Mouse (Mus musculus): ENCODE measurements around the gene Apol9a.
A peak's percentile ranks its signal among the peaks of the same experiment; 100 is the strongest.
"Not testable (repeated sequence)": the region's sequence is repeated elsewhere in the genome, so short reads cannot be mapped to it uniquely, and the experiment has no call there.

The Apol9a gene

DNA sequence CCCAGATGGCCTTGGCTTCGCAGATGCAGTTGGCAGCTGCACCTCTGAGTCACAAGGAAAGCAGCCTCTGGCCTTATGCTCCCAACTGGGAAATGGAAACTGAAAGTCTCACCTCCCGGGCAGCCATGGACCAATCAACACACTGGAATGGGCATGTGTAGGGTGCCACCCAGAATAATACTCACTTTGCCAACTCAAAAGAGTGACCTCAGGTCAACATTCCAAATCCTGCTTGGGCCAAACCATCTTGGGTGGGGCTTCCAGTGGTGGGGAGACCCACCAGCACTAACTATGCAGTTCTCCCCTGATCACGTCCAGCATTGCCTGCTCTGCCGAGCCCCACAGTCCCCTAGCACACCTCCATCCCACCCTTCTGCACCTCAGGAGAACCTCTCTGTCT lies at the start of gene Apol9a:
TSS of gene Apol9a (minus strand) at position 101 of the 400 bp plus-strand sequence.
- DNase-seq = not testable (repeated sequence)

DNA sequence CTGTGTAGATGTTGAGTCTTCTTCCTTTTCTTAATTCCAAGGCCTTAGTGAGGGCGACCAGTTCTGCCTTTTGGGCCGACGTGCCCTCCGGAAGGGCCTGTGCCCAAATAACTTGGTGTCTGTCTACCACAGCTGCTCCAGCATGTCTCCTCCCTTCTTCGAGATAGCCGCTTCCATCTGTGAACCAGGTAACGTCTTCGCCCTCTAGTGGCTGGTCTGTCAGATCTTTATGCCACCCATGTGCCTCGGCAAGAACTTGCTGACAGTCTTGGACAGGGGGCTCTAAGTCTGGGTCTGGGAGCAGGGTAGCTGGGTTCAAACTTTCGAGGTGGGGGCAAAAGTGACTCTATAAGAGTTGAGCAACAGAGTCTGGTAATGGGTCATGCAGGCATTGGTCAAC lies 39.0 kb upstream of the Apol9a start:
- peak; percentile 1 for DNase-seq

DNA sequence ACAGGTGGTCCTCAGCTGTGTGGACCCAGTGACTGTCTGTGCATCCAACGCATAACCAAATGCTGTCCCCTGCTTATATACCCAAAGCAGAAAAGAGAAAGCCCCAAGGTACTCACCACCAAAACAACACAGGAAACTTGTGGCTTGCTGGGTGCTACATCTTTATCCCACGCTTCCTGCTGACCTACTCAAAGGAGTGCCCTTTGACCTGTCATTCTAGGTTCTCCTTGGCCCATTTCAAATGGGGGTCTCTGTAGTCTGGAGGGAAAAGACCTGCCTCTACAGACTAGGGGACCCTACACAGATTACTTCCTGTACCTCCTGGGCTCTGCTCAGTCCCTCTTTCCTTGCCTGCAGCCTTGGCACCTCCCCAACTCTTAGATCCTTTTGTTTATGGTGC lies 36.5 kb upstream of the Apol9a start, which contains the start of gene Apol7b:
TSS of gene Apol7b (minus strand) at position 101 of the 400 bp plus-strand sequence.
- not testable (repeated sequence) for DNase-seq

DNA sequence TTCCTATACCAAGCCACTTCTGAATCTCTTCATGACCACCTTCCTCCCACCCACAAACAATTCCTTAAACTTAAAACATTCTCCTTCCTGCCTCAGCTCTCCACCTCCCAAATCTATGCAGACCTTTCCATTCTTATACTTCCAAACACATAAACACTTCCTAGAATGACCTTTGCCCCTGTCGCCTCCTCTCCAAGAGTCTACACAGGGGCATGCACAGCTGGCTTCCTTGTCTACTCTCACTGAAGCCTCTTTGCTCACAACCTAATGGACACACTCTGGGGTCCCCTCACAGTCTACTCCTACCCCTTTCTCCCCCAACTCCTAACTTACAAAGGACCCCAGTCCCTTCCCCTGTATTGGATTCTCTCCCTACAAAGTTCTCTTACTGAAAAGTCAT lies 34.7 kb upstream of the Apol9a start:
- DNase-seq = not testable (repeated sequence)

DNA sequence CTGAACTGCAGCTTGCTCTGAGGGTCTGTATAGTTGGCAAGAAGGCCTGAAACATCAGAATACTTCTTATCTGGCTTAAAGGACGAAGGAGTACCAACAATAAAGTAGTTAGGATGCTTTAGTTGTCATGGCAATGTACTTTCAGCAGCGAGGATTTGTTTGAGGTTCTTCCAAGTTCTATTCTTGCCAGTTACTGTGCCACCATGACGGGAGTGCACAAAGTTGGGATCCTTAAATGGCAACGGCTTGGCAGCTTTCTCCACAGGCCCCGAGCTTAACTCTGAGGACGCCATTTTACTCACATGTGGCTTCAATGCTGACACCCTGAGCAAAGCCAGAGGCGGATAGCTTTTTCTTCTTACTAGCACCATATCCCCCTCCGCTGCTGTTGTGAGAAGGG lies 33.8 kb upstream of the Apol9a start:
- not testable (repeated sequence) for DNase-seq

DNA sequence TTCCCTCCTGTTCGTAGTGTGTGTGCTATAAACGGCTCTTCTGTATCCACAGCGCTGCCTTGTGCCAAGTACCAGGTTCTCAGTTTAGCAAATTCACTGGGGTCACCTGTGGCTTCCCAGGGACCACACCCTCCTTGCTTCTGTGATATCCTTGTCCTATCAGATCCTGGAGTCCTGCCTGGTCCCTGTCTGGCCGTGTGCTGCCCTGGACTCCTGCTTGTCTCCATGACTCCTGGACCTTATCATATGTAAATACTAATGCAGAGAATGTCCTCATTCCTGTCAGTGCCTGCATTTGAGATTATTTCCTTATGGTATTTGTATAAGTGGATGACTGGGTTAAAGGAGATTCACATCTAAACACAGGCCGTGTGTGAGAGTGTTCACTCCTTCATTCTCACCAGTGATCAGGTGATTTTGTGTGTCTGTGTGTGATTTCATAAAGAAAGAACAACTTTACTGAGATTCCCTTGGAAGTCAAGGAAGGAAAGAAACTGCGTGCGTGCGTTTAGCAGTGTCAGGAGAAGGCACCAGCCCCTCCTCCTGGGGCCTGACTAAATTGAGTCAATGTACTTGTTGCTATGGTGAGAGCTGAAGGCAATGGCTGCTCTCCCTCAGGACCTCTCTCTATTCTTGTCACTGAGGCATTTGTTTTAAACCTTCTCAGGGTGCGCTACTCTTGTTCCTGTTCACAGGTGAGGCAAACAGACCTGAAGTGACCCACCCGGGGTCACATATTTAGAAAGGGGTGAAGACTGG lies 17.9 kb upstream of the Apol9a start:
- not testable (repeated sequence) for DNase-seq

DNA sequence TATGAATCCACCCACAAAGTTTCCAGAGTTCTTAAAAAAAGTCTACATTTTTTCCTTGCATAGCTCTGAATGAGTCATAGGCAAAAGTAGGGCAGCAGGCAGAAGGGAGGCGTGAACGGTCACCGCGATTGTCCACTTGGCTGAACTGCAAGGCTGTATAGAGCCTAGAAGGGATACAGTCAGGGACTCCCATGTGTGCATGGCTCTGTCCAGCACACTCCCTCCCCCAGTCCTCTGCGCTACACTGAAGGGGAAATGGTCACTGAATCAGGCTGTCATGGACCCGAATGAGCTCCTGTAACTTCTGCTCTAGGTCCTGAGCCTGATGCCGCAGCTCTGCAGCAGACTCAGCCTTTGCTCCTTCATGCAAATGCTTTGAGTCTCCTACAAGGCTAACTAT lies 12.0 kb upstream of the Apol9a start:
- DNase-seq = not testable (repeated sequence)

DNA sequence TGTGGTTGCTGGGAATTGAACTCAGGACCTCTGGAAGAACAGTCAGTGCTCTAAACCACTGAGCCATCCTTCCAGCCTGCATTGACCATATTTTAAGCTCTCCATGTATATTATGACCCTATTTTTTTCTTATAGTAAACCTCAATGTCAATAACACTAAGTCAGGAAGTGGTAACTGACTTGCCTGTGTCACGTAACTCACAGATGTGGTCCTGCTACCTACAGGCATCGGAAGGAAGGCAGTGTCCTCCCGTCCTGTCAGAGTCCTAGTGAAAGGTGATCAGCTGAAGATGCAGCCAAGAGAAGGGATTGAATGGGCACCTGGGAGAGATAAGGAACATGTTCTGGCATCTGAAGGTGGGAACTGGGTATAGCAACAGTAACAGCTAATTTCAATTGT lies 8.7 kb upstream of the Apol9a start:
- not testable (repeated sequence) for DNase-seq

DNA sequence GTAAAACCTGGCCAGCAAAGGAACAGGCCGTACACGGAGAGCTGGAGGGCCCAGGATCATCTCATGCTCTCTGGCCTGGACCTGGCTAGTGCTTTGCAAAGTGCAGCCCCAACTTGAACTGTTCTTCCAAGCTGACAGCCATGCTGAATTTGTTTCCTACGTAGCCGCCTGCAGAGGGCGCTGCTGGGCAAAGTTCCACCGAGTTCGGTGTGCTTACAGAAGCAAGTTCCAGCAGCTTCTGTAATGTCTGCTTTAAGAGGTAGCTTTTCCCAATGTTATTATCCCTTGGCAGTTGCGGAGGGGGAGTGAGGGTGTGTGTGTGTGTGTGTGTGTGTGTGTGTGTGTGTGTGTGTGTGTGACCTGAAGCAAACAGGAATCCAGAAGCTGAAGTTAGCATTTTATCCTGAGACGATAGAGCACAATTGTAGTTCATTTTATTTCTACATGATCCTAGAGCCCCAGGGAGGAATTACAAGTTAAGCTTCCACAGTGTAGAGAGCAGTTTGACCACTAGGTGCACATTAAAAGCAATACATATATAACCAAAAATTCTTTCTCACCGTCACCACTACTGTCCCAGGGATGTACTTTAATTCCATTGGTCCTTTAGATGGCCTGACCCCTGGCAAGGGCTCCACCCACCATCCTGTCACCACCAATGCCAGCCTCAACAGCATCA lies 5.9 kb upstream of the Apol9a start:
- DNase-seq = not testable (repeated sequence)

DNA sequence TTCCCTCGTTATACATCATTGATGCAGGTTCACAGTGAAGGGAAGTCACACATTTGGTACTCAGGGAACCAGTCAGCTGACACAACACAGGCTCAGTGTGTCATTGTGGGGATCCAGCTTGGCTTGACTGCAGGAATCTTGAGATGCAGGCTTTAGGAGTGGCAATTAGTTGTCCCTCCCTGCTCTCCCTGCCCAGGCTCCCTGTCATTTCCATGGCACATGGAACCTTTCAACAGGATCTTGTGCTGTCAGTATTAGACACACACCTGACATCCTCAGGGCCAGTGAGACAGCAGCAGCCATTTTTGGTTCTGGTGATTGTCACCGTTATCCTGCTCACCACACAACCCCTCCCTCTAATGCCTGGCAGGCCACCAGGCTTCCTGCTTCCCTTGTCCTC lies 4.7 kb upstream of the Apol9a start:
- DNase-seq = not testable (repeated sequence)

DNA sequence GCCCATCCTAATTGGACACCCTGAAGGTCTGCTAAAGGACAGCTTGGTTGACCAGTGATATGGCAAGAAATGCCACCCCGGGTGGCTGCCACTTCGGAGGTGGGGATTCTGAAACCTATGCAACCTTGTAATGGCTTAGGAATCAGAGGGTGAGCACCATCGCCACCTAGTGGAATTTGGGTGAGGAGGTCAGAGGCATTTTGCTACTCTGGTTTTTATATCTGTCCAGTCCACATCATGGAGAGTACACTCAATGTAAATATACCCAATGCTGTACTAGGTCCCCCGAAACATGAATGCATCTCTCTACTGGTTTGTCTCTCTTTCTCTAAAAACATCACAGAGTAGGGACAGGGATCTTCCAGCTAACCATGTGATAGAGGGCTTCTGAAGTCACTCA lies 1.8 kb upstream of the Apol9a start:
- not testable (repeated sequence) for DNase-seq

DNA sequence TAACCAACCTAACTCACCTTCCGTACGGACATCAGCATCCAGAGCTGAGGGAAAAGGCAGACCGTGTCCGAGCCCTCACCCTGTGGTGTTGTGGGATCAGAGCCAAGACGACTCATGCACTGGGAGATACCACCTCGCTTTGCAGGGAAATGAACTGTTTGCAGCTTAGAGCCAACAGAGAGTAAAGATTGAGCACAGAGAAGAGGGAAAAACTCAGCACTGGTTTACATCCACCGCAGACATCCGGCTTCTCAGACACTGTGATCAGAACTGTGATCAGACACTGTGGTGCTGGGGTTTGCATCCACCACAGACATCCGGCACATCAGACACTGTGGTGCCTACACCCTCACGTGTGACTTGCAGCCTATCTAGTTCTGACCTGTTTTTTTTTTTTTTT lies 4.6 kb downstream of the Apol9a start:
- DNase-seq = not testable (repeated sequence)

DNA sequence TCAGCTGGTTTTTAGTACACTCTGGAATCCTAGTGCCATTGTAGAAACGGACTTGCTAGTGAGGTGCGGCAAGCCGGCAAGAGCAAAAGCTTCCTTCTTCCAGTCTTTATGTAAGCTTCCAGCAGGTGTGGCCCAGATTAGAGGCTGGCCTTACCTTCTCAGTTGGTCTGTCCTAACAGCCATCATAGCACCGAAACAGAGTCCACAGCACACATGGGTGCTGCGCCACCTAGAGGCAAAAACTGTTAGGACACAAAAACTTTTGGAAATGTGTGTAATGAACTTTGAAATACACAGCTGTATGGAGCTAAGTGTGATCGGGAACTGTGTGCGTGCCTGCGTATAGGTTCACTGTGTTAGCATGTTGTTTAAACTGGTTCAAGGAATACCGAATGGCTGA lies 11.9 kb downstream of the Apol9a start, which contains the start of gene Apol7a:
TSS of gene Apol7a (minus strand) at position 84 of the 400 bp plus-strand sequence.
- DNase-seq = not testable (repeated sequence)

DNA sequence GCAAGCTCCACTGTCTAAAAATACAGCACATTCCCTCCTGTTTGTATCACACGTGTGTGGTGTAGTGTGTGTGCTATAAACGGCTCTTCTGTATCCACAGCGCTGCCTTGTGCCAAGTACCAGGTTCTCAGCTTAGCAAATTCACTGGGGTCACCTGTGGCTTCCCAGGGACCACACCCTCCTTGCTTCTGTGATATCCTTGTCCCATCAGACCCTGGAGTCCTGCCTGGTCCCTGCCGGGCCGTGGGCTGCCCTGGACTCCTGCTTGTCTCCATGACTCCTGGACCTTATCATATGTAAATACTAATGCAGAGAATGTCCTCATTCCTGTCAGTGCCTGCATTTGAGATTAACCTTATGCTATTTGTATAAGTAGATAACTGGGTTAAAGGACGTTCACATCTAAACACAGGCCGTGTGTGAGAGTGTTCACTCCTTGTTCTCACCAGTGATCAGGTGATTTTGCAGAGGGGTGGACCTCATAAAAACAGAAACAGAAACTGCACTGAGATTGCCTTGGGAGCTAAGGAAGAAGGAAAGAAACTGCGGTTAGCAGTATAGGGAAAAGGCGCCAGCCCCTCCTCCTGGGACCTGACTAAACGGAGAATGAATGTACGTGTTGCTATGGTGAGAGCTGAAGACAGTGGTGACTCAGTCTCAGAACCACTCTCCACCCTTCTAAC lies 13.3 kb downstream of the Apol9a start:
- DNase-seq = not testable (repeated sequence)

DNA sequence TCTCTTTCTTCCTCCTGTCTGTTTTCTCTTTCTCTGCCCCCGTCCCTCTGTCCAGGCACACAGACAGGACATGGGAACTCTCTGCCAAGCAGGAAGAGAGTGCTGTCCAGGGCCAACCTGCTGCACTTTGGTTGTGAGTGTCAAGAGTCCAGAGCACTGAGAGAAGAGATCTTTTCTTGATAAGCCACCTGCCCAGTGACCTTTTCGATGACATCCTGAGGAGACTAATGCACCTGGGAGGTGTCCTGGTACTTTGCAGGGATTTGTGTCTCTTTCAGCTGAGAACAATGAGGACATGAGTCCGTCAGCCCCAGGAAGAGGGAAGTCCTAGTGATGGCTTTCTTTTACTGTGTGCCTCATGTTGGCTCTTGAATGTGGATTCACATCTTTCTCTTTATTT lies 17.1 kb downstream of the Apol9a start:
- DNase-seq = not testable (repeated sequence)

DNA sequence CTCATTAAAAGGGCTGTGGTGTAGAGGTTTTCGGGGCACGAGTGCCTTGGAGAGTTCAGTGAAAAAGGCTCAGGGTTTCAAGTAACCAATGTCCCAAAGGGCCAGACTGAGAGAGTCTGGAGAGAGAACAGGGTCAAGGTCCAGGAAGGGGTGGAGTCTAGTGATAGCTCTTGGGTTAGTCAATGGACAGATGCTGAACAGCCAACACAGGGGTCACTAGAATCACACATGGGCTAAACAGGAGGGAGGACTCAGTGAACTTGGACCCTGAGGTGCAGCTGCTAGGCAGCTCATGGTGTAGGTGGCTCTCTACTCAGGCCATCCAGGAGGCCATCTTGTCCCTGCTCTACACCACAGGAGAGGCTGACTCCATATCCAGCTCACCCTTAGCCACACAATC lies 23.5 kb downstream of the Apol9a start:
- no peak for DNase-seq

DNA sequence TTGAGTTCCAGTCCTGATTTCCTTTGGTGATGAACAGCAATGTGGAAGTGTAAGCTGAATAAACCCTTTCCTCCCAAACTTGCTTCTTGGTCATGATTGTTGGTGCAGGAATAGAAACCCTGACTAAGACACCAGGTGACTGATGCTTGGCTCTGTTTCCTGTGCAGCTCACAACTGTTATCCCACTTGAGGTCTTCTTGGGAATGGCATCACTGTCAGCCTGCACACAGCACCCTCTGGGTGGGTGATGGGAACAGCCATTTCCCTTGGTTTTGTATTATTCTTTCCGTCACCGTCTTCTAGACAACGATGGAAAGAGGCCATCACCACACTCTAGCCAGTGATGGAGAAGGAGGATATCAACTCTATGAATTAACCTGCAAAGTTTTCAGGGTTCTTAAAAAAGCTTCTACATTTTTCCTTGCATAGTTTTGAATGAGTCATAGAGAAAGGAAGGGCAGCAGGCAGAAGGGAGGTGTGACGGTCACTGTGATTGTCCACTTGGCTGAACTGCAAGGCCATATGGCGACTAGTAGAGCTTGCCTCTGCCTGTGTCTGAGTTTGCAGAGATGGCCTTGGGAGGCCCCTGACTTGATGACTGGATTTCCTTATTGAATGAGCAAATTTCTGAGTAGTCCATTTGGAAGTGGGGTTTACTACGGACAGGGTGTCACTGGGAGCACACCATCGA lies 26.4 kb downstream of the Apol9a start:
- DNase-seq = no peak

DNA sequence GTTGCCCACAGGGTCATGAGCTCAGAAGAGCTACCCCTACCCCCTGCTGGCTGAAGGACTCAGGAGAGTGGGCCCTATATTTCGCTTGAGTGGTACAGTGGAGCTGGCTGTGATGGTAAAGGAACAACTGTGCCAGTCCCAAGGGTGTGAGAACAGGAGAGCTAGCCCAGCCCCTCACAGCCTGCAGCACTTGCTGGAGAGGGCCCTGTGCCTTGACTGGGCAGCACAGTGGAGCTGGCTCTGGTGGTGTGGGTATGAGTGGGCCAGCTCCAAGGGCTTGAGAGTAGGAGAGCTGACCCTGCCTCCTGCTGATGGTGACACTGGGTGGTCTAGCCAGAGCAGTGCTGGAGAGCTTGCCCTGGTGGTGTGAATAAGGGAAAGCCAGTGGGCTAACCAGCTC lies 28.1 kb downstream of the Apol9a start:
- no peak for DNase-seq

DNA sequence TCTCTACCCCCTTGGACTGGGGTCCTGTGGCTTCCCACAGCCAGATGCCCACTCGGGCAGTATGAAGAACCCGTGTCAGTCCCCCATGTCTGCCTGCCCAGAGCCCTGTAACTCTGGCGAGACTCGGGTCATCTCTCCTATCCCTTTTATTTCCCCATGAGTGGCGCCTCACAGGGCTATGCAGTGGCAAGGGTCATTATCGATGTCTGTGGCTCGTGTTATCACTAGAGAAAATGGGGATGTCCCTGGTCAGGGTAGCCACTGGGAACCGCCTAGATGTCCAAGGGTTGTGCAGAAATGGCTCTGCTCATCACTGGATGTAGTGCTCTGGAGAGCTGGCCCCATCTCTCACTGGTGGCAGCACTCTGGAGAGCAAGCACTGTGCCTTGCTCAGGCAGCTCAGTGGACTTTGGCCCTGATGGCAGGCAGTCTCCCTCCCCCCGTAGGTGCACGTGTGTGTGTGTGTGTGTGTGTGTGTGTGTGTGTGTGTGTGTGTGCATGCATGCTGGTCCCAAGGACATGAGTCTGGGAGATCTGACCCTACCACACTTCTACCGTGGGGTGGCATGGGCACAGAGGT lies 28.6 kb downstream of the Apol9a start:
- no peak for DNase-seq

DNA sequence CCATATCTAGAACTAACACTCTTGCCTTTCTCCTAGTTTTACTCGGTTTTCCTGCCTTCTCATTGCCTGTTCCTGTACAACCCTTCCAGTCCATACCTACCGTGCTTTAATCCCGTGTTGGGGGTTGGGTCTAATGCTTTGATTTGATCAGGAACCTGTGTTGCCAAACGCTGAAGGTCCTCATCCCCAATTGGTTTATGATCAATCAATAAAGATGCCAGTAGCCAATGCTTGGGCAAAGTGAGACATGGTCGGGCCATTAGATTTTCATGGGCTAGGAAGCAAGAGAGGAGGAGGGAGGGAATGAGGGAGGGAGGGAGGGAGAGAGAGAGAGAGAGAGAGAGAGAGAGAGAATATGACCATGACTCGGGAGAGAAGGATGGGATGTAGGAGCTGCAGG lies 29.5 kb downstream of the Apol9a start:
- DNase-seq = no peak

DNA sequence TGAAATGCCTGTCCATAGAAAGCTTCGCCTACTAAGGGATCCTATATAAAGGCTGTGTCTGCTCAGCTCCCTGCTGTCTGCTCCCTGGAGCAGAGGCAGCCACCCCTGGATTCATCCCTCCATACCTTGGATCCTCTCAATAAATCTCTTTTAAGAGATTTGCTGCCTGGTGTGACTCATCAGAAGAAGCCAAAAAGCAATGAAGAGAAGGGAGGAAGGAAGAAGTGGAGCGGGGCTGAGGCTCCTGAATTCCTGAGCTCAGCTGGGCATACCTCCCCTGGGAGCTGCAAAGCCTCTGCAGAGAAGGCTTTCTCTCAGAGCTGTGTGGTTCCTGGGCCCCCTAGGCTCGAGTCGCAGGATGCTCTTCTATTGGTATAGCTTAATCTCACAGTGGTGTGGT lies 31.0 kb downstream of the Apol9a start:
- no peak for DNase-seq

DNA sequence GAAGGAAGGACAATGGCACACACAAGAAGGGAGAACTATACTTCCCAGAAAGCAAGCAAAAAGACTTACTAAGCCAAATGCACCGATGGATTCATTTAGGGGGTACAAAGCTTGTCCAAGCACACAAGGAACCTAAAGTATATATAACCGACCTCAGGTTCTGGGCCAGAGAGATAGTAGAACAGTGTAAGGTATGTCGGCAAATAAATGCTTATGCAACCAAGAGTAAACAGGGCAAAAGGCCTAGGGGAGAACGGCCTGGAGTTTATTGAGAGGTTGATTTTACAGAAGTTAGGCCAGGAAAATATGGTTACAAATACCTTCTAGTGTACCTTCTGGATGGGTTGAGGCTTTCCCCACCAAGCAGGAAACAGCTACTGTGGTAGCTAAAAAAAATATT lies 33.5 kb downstream of the Apol9a start:
- no peak for DNase-seq

DNA sequence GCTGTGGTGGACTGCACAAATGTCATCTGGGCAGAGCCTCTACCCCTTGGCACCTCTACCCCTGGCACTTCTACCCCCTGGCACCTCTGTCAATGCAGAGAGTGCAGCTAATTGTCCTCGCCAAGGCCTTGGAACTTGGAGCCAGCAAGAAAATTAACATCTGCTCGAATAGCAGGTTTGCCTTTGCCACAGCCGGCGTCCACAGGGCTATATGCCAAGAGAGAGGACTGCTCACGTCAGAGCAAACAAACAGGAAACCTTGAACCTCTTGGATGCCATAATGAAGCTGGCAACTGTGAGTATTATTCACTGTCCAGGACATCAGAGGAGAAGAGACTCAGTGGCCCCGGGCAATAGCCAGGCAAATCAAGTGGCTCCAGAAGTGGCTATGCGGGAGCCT lies 34.0 kb downstream of the Apol9a start:
- no peak for DNase-seq
